Mouse (Mus musculus): Measurements from ENCODE around the gene Popdc3.
"Not testable (repeated sequence)": the region's sequence is repeated elsewhere in the genome, so short reads cannot be mapped to it uniquely, and the experiment has no call there.

Popdc3 gene

GRCm38 (mm10) chr10:45177798-45178197, at the start of gene Popdc3:
Gene Popdc3, plus strand, starts transcription at chr10:45178098.
- not testable (repeated sequence) for DNase-seq

- no peak for DNase-seq
These were observed 48.8 kb upstream of the Popdc3 start for GRCm38 (mm10) chr10:45129105-45129504.

GRCm38 (mm10) chr10:45130004-45130403, 47.9 kb upstream of the Popdc3 start:
- DNase-seq, result no peak

- DNase-seq, result peak; percentile 33
These were observed 45.5 kb upstream of the Popdc3 start for GRCm38 (mm10) chr10:45132371-45132770.

- DNase-seq, result no peak
These were observed 41.1 kb upstream of the Popdc3 start for GRCm38 (mm10) chr10:45136806-45137205.

GRCm38 (mm10) chr10:45139910-45140309, 38.0 kb upstream of the Popdc3 start:
- DNase-seq, result no peak

GRCm38 (mm10) chr10:45140474-45141212, 37.3 kb upstream of the Popdc3 start:
- no peak for DNase-seq

GRCm38 (mm10) chr10:45142359-45142758, 35.5 kb upstream of the Popdc3 start:
- no peak for DNase-seq

GRCm38 (mm10) chr10:45144038-45144817, 33.7 kb upstream of the Popdc3 start:
- DNase-seq, result no peak

GRCm38 (mm10) chr10:45146821-45147220, 31.1 kb upstream of the Popdc3 start:
- DNase-seq, result no peak

- no peak for DNase-seq
These were observed 26.8 kb upstream of the Popdc3 start for GRCm38 (mm10) chr10:45151137-45151536.

GRCm38 (mm10) chr10:45151771-45152692, 25.9 kb upstream of the Popdc3 start:
- DNase-seq, result no peak

GRCm38 (mm10) chr10:45154557-45155060, 23.3 kb upstream of the Popdc3 start:
- DNase-seq, result no peak

GRCm38 (mm10) chr10:45165851-45166250, 12.0 kb upstream of the Popdc3 start:
- DNase-seq, result no peak

- DNase-seq, result no peak
These were observed 4.0 kb upstream of the Popdc3 start for GRCm38 (mm10) chr10:45173927-45174326.

GRCm38 (mm10) chr10:45174345-45174744, 3.6 kb upstream of the Popdc3 start:
- DNase-seq, result no peak

- DNase-seq, result no peak
These were observed 2.9 kb downstream of the Popdc3 start for GRCm38 (mm10) chr10:45180677-45181326.

- no peak for DNase-seq
These were observed 3.4 kb downstream of the Popdc3 start for GRCm38 (mm10) chr10:45181344-45181743.

- DNase-seq, result no peak
These were observed 7.6 kb downstream of the Popdc3 start for GRCm38 (mm10) chr10:45185457-45185856.

GRCm38 (mm10) chr10:45193330-45194310, 15.7 kb downstream of the Popdc3 start:
- DNase-seq, result no peak

GRCm38 (mm10) chr10:45194531-45194930, 16.6 kb downstream of the Popdc3 start:
- DNase-seq, result no peak
